Mouse (Mus musculus): ENCODE results near the gene Catsperz. TPM values are rescaled to one million over a fixed set of nuclear protein-coding genes. Genes with fewer than 3 reads are reported as not detected.

The Catsperz gene
- polyA plus RNA-seq (2015; fragmentation: Nextera tagmentation; extraction: Ambion mirVana): 1.7 and 2.4 TPM in 2 replicates

- peaks cover 19% of the 10 kb centered on the region for H3K4me1 ChIP-seq (ENCODE audit: insufficient read depth, low read depth, low read length)
- peak within 1 kb of the TSS; percentile 10; the same call in 1 of the 2 replicates for H3K4me3 ChIP-seq (ENCODE audit: low read depth, low read length)
- ATAC-seq (no peak), DNase-seq (ENCODE audit: low spot score) (peak; percentile 66)
- no peak within 1 kb of the TSS for H3K27ac ChIP-seq (ENCODE audit: low read length)
- no peak within 1 kb of the TSS for H3K9ac ChIP-seq (replicated peaks; ENCODE audit: low read depth)
- H3K27me3 ChIP-seq (replicated peaks; ENCODE audit: insufficient read depth, low read length): peaks cover 32% of the 10 kb centered on the region
- no peaks in the 10 kb centered on the region for H3K9me3 ChIP-seq (ENCODE audit: low read length)
- WGBS: 3% methylated on average over 9 of the region's 9 CpGs
- no peak for TF ChIP-seq EP300 (IDR thresholded peaks at IDR 0.05)
- no peak for TF ChIP-seq CTCF (IDR thresholded peaks at IDR 0.05)
- no peaks in the 10 kb centered on the region for H3K36me3 ChIP-seq (ENCODE audit: insufficient read depth, low read length)
- H3K4me2 ChIP-seq (replicated peaks; ENCODE audit: low read depth, low read length): peak within 1 kb of the TSS; percentile 22
Observed at GRCm38 (mm10) chr19:6925307-6925573, at the start of gene Catsperz. TSS of gene Catsperz (minus strand) at chr19:6925380.

- Histone ChIP-seq H3K27me3 (replicated peaks; ENCODE audit: insufficient read depth, low read length) (no peaks in the 10 kb centered on the region), H3K36me3 (ENCODE audit: insufficient read depth, low read length) (no peaks in the 10 kb centered on the region), H3K4me3 (ENCODE audit: low read depth, low read length) (peak within 1 kb of the TSS; percentile 64), H3K9ac (replicated peaks; ENCODE audit: low read depth) (peak within 1 kb of the TSS; percentile 52), H3K27ac (ENCODE audit: low read length) (peak within 1 kb of the TSS; percentile 78), H3K9me3 (ENCODE audit: low read length) (no peaks in the 10 kb centered on the region), H3K4me2 (replicated peaks; ENCODE audit: low read depth, low read length) (peak within 1 kb of the TSS; percentile 88), H3K4me1 (ENCODE audit: insufficient read depth, low read depth, low read length) (peaks cover 18% of the 10 kb centered on the region)
- DNase-seq (ENCODE audit: low spot score): peak; percentile 89
- under 1% methylated on average over 66 of the region's 84 CpGs for WGBS
- peak; percentile 60 for ATAC-seq
- TF ChIP-seq EP300 (IDR thresholded peaks at IDR 0.05): no peak
- TF ChIP-seq CTCF (IDR thresholded peaks at IDR 0.05): no peak
Observed at GRCm38 (mm10) chr19:6974211-6975205, 49.3 kb upstream of the Catsperz start, which contains the start of gene Ppp1r14b. TSS of gene Ppp1r14b (plus strand) at chr19:6974968.

GRCm38 (mm10) chr19:6973581-6974190, 48.5 kb upstream of the Catsperz start:
- Histone ChIP-seq H3K4me3 (ENCODE audit: low read depth, low read length) (peak overlapping the region; percentile 64; the same call in 1 of the 2 replicates), H3K4me2 (replicated peaks; ENCODE audit: low read depth, low read length) (peak overlapping the region; percentile 88), H3K9ac (replicated peaks; ENCODE audit: low read depth) (no peak overlapping the region), H3K36me3 (ENCODE audit: insufficient read depth, low read length) (no peaks in the 10 kb centered on the region), H3K27me3 (replicated peaks; ENCODE audit: insufficient read depth, low read length) (no peaks in the 10 kb centered on the region), H3K4me1 (ENCODE audit: insufficient read depth, low read depth, low read length) (peaks cover 22% of the 10 kb centered on the region), H3K27ac (ENCODE audit: low read length) (no peak overlapping the region), H3K9me3 (ENCODE audit: low read length) (no peaks in the 10 kb centered on the region)
- WGBS: 20% methylated on average over 12 of the region's 12 CpGs
- TF ChIP-seq CTCF (IDR thresholded peaks at IDR 0.05) (no peak), EP300 (IDR thresholded peaks at IDR 0.05) (no peak)
- DNase-seq (ENCODE audit: low spot score) (no peak), ATAC-seq (no peak)

- Histone ChIP-seq H3K4me1 (ENCODE audit: insufficient read depth, low read depth, low read length) (peaks cover 32% of the 10 kb centered on the region), H3K4me2 (replicated peaks; ENCODE audit: low read depth, low read length) (no peak overlapping the region), H3K27me3 (replicated peaks; ENCODE audit: insufficient read depth, low read length) (no peaks in the 10 kb centered on the region), H3K36me3 (ENCODE audit: insufficient read depth, low read length) (no peaks in the 10 kb centered on the region), H3K9me3 (ENCODE audit: low read length) (no peaks in the 10 kb centered on the region), H3K4me3 (ENCODE audit: low read depth, low read length) (no peak overlapping the region), H3K9ac (replicated peaks; ENCODE audit: low read depth) (no peak overlapping the region), H3K27ac (ENCODE audit: low read length) (no peak overlapping the region)
- DNase-seq (ENCODE audit: low spot score) (no peak), ATAC-seq (no peak)
- WGBS: 75% methylated on average over 13 of the region's 13 CpGs
- no peak for TF ChIP-seq CTCF (IDR thresholded peaks at IDR 0.05)
- TF ChIP-seq EP300 (IDR thresholded peaks at IDR 0.05): no peak
Observed at GRCm38 (mm10) chr19:6972247-6972917, 47.2 kb upstream of the Catsperz start.

- Histone ChIP-seq H3K4me2 (replicated peaks; ENCODE audit: low read depth, low read length) (no peak overlapping the region), H3K9ac (replicated peaks; ENCODE audit: low read depth) (no peak overlapping the region), H3K4me1 (ENCODE audit: insufficient read depth, low read depth, low read length) (peaks cover 30% of the 10 kb centered on the region), H3K4me3 (ENCODE audit: low read depth, low read length) (no peak overlapping the region), H3K27ac (ENCODE audit: low read length) (no peak overlapping the region), H3K27me3 (replicated peaks; ENCODE audit: insufficient read depth, low read length) (no peaks in the 10 kb centered on the region), H3K36me3 (ENCODE audit: insufficient read depth, low read length) (no peaks in the 10 kb centered on the region), H3K9me3 (ENCODE audit: low read length) (no peaks in the 10 kb centered on the region)
- 27% methylated on average over 6 of the region's 6 CpGs for WGBS
- no peak for TF ChIP-seq EP300 (IDR thresholded peaks at IDR 0.05)
- no peak for TF ChIP-seq CTCF (IDR thresholded peaks at IDR 0.05)
- DNase-seq (ENCODE audit: low spot score) (no peak), ATAC-seq (no peak)
Observed at GRCm38 (mm10) chr19:6971644-6972043, 46.5 kb upstream of the Catsperz start.
